Mouse (Mus musculus) CD8-positive naive resting alpha-beta T cell, adult 2 months (primary cell): Measurements from ENCODE around the gene Tnrc6b.
A peak's percentile ranks its signal among the peaks of the same experiment; 100 is the strongest.

Experiments used
- DNase-seq, 2 experiments: peaks; one replicate each; pipeline ENCODE4 v3.0.0; 2022; ENCODE audit warnings: low read depth in 2 of 2, low spot score in 2 of 2

The Tnrc6b gene

DNA sequence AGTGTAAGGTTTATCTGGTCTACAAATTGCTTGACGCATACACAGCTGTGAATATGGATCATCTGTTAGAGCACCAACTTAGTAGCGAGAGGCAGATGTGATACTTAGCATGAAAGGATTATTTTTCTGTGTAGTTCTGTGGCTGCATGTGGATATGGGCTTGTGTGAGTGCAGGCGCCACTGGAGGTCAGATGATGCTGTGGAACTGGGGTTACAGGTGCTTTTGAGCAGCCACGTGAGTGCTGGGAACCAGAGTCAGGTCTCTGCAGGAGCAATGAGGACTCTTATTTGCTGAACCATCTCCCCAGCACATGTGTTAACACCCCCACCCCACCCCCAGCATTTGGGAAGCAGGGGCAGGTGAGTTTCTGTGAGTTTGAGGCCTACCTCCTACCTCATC is 238.3 kb downstream of the Tnrc6b start:
- DNase-seq = no peak

DNA sequence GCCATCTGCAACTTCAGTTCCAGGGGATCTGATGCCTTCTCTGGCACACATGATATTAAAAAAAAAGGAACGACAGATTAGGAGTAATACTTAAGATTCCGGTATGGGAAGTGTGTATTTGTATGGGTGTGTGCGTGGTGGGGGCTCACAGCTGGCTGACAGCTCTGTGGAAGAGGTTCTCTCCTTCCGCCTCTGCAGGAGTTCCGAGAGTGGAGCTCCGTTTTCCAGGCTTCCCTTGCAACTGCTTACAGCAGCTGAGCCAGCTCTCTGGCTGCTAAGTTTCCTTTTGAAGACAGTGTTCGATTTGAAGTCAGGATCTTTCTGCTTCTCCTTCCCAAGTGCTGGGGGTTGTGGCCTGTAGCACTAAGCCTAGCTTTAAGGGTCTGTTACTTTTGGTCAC is 238.9 kb downstream of the Tnrc6b start:
- no peak for DNase-seq

DNA sequence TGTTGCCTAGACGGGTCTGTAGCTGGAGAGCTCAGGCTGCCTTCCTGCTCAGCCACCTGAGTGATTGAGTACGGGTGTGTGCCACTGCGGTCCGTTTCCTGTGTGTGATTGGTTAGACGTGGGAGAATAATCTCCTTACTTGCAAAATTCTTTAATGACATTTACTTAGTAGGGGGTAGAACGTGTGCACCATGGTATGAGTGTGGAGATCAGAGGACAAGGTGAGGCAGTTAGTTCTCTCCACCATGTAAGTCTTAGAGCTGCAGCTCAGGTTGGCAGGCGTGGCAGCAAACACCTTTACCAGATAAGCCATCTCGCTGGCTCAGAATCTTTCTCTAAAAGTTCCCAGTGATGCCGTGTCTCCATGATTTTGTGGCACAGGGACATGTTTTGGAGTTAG is 242.9 kb downstream of the Tnrc6b start:
- DNase-seq = no peak

DNA sequence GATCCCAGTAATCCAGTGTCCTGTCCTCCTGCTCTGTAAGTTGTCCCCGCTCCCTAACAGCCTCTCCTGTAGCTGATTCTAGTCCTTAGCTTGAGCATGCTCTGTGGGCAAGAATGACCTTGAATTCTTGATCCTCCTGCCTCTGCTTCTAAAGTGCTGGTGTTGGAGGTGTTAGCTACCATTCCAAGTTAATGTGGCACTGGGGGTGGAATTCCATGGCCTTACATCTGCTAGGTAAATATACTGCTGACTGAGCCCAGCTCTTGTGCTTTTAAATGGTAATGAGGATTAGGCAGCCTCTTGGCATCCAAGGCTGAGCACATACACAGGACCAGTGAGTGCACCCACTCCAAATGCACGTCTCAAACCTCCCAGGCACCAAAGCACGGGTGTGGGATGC is 243.7 kb downstream of the Tnrc6b start:
- no peak for DNase-seq

DNA sequence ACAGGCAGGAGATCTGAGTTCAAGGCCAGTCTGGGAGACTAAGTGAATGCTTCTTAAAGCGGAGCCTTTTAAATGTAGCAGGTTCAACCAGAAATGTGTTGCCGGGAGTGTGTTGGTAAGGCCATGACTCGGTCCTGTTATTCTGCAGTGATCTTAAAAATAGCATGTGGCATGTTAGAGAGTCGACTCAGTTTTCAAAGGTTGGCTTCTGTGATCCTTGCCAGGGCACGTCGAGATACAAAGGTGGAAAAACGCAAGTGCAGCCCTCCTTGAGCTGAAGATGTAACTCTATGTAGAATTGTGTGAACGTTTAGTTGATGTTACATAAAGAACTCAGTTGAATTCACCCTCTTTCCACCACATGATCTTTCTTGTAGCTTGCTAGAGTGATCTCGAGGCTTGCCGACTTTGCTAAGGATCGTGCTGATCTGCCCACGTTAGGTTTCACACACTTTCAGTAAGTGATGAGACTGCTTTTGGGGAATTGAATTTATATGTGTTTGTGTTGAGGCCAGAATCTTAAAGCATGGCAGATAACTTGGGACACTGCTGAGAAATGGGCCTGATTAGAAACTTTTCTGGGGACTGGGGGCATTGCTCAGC is 244.8 kb downstream of the Tnrc6b start:
- no peak for DNase-seq

DNA sequence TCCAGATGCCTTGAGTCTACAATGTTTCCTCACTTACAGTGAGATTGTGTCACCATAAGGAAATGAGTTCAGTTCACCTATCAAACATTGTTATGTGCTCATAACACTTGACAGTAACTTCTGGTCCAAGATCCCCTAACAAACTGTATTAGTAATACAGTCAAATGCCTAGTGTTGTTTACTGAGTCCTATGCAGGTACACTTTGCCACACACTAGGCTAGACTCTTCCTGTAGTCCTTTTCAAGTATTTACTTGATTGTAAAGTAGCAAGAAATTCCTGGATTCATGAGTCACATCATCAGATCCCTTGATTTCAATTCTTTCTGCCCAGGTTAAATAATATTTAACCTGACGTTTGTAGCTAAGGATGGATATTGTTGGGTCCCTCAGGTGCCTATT is 258.3 kb downstream of the Tnrc6b start:
- DNase-seq = no peak

DNA sequence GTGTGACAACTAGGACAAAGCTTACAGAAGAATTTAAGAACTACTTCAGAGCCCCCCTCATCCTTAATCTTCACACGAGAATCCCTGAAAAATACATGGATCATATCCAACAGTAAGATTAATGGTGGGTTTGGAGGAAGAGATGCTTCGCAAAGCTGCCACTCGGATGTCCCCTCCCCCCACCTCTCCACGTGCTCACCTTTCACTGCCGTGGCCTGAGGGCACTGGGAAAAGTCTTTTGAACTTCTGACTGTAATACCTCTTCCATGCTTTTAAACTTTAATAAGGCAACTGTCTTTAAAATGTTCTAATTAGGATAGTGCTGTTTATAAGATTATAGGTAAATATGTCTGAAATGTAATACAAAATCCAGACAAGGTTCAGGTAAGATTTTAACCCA is 263.2 kb downstream of the Tnrc6b start:
- no peak for DNase-seq

DNA sequence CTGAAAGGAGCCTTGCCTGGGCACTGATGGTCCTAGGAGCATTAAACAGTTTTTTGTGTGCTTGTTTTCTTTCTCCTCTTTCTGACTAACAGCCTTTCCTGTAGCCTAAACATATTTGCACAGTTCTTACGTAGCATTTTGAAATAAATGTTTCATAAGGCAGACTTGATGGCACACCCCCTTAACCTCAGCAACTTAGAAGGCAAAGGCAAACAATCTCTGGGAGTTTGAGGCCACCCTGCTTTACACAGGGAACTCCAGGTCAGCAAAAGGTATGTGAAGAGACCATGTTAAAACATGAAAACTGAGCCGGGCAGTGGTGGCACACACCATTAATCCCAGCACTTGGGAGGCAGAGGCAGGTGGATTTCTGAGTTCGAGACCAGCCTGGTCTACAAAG is 264.6 kb downstream of the Tnrc6b start:
- DNase-seq = no peak

DNA sequence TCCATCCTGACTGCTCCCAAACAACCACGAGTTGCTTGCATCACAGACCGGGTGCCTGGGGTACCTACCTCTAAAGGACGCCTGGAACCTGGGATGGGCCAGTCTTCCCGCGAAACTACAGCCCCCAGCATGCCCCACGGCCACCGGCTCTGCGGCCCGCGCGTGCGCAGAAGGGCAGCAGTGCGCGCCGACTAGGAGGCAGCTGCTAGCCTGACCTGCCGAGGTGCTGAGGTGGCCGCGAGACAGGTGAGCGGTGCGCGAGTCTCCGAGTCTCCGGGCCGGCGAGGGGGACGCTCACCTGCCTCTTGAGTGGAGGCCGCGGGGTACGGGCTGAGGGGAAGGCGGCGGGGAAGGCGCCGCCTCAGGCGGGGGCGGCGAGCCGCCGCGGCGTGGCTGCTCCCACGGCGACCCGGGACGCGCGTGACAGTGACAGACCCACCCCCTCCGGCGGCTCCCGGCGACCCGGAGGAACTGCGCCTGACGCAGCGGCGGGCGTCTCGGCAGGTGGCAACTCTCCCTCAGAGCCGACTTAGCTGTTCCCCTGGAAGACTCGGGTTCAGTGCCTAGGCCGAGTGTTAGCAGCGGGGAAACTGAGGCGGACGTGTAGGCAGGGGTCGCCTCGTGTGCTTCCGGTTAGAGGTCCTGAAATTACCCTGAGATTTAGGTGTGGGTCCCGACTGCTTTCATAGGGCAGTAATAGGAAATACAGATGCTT is 266.7 kb downstream of the Tnrc6b start, which contains the start of gene Sgsm3:
TSS of gene Sgsm3 (plus strand) at position 146 of the 715 bp plus-strand sequence.
- peak; percentile 69 to 73 for DNase-seq

DNA sequence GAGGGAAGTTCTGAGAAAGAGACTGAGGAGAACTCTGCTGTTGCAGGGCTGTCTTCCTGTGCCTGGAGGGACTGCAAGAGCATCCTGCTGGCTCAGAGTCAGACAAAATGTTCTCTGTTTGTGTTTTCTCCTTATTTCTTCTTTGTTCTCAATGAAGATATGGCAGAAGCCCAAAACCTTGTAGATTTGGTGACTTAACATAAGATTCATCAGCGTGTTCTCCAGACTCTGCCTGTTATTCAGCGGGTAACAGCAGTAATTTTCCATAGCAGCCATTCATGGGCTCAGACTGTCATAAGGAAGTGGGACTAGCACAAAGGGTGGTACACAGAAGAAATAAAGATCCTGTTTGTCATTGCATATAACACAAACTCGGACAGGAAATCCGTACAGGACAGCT is 268.5 kb downstream of the Tnrc6b start:
- DNase-seq = no peak

DNA sequence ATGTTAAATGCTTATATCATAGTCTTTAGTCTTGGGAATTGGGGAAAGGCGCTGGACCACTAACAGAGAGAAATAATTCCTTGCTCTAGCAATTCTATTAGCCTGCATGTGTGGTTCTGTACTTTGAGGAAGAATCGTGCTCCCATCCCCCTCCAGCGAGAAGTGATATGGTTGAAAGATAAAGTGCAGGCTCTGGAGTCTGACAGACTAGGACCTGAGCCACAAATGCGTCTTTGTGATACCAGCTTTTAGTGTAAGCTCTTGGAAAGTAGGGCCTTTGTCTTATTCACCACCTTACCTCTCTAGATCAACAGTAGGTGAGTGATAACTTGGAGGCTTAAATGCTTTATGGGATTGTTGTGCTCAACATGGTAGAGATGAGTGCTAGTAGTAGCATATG is 270.1 kb downstream of the Tnrc6b start:
- DNase-seq = no peak

DNA sequence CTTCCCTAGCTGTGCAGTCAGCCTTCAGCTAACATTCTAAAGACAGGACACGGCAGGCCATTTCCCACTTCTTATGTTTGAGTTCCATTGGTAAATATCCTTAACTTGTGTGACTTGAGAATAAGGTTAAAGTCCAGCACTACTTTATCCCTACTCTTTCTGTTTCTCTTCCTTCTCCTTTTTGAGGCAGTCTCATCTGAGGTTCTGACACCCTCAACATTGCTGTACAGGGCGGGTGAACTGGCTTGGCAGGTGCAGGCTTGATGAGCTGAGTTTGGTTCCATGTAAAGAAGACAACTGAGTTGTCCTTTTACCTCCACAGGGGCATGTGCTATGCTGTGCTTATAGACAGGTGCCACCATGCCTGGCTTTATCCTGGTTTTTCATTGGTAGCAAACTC is 272.2 kb downstream of the Tnrc6b start:
- DNase-seq = no peak

DNA sequence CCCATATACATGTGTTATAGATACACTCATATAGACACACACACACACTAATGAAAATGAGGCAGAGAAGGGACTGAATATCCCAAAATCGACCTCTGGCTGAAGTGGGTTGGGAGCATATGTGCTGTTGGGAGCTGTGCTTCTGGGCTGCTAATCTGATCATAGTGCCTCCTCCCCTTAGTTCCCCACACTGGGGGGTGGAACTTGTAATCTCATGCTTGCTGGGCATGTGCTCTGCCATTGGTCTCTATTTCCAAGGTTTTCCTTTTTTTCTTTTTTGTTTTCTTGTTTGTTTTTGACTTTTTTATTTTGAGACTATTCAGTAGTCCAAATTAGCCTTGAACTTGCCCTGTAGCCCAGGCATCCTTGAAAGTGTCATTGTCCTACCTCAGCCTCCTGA is 277.2 kb downstream of the Tnrc6b start:
- DNase-seq = no peak

DNA sequence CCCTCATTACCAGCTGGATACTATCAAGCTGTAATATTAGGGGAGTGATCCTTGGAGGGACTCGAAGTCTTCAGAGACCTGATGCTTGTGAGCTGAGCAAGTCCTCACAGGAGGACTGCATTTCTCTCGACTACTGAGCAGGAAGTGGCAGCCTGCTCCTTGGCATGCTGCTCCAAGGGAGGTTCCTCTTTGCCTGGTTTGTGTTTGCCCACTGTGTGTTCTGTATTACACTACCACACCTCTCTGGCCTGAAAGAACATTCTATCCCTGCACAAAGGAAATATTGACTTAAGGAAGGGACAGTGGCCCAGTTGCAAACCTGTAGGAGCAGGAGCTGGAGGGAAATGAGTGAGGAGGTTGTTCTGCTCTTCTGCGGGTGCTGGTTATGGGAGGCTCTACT is 278.6 kb downstream of the Tnrc6b start:
- no peak for DNase-seq
